Mouse (Mus musculus) embryo, embryonic 9.5 days (tissue): Measurements from ENCODE around the gene Herc6.

ENCODE experiments used
- DNase-seq: peaks from one replicate; pipeline ENCODE4 v3.0.0-alpha.2; 2017; ENCODE audit errors: extremely low spot score

Herc6 gene

GRCm38 (mm10) chr6:57571587-57571986 lies 9.2 kb upstream of the Herc6 start:
- no peak for DNase-seq

- DNase-seq: no peak
Observed at GRCm38 (mm10) chr6:57581595-57581994, 795 bp downstream of the Herc6 start.

GRCm38 (mm10) chr6:57582356-57582755 lies 1.6 kb downstream of the Herc6 start:
- no peak for DNase-seq

- no peak for DNase-seq
Observed at GRCm38 (mm10) chr6:57605546-57606307, 24.9 kb downstream of the Herc6 start.

GRCm38 (mm10) chr6:57607999-57608398 lies 27.2 kb downstream of the Herc6 start:
- no peak for DNase-seq

- no peak for DNase-seq
Observed at GRCm38 (mm10) chr6:57609631-57610030, 28.8 kb downstream of the Herc6 start.

- DNase-seq: no peak
Observed at GRCm38 (mm10) chr6:57615788-57616187, 35.0 kb downstream of the Herc6 start.

GRCm38 (mm10) chr6:57639531-57639930 lies 58.7 kb downstream of the Herc6 start:
- no peak for DNase-seq

- no peak for DNase-seq
Observed at GRCm38 (mm10) chr6:57641789-57642188, 61.0 kb downstream of the Herc6 start.

- DNase-seq: no peak
Observed at GRCm38 (mm10) chr6:57647256-57647655, 66.5 kb downstream of the Herc6 start.

- DNase-seq: no peak
Observed at GRCm38 (mm10) chr6:57661295-57661694, 80.5 kb downstream of the Herc6 start.

GRCm38 (mm10) chr6:57684156-57684555 lies 103.4 kb downstream of the Herc6 start:
- DNase-seq: no peak

- peak; percentile 96 for DNase-seq
Observed at GRCm38 (mm10) chr6:57691467-57692261, 110.9 kb downstream of the Herc6 start, which contains the start of gene Pyurf. Gene Pyurf, minus strand, starts transcription at chr6:57692078.

GRCm38 (mm10) chr6:57693116-57693515 lies 112.3 kb downstream of the Herc6 start:
- no peak for DNase-seq

GRCm38 (mm10) chr6:57701686-57702085 lies 120.9 kb downstream of the Herc6 start:
- no peak for DNase-seq

GRCm38 (mm10) chr6:57702376-57702742 lies 121.6 kb downstream of the Herc6 start, which contains the start of gene Lancl2:
Gene Lancl2, plus strand, starts transcription at chr6:57702540.
- no peak for DNase-seq

- DNase-seq: peak; percentile 95
Observed at GRCm38 (mm10) chr6:57702743-57703499, 122.1 kb downstream of the Herc6 start.

- no peak for DNase-seq
Observed at GRCm38 (mm10) chr6:57703703-57704102, 122.9 kb downstream of the Herc6 start.

- no peak for DNase-seq
Observed at GRCm38 (mm10) chr6:57706721-57707120, 125.9 kb downstream of the Herc6 start.

GRCm38 (mm10) chr6:57711726-57712125 lies 130.9 kb downstream of the Herc6 start:
- no peak for DNase-seq
